Mouse (Mus musculus): ENCODE results near the gene Sirpb1a. TPM values are rescaled to one million over a fixed set of nuclear protein-coding genes. Genes with fewer than 3 reads are reported as not detected.
"Not testable (repeated sequence)": the region's sequence is repeated elsewhere in the genome, so short reads cannot be mapped to it uniquely, and the experiment has no call there.

Gene Sirpb1a
- not detected in 2 replicates for polyA plus RNA-seq (2014; fragmentation: Nextera tagmentation; extraction: Ambion mirVana)

DNA sequence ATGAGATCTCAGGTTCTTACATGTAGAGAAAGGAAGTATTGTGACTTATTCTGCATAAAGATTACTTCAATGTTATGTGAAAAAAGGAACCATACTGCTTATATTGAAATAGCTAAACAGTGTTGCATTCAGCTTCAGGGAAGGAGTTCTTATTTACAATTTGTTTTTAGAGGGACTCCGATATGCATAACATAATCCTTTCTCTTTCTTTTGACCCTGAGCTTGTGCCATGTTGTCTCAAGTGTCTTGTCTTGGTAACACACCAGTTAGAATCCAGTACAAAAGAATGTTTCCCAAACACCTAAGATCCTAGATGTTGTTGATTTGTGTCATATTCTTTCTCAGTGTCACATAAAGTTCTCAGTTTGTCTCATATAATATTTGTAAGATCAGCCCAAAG, at the start of gene Sirpb1a:
Gene Sirpb1a (minus strand): TSS at position 74 of the 400 bp plus-strand sequence.
- not testable (repeated sequence) for H3K27ac ChIP-seq (ENCODE audit: low read depth, low read length); H3K4me1 ChIP-seq (ENCODE audit: control insufficient read depth, insufficient read depth, low read length); ATAC-seq (replicated peaks; ENCODE audit: insufficient number of reproducible peaks, low FRiP score, low TSS enrichment); H3K27me3 ChIP-seq (ENCODE audit: control insufficient read depth, insufficient read depth, low read length); H3K4me2 ChIP-seq; H3K9me3 ChIP-seq (replicated peaks; ENCODE audit: control insufficient read depth, low read length); H3K36me3 ChIP-seq (ENCODE audit: control insufficient read depth, insufficient read depth, low read length); H3K4me3 ChIP-seq (ENCODE audit: low read depth, low read length); H3K9ac ChIP-seq (ENCODE audit: low read depth, low read length)
- WGBS (ENCODE audit: insufficient replicate concordance): 77% methylated on average over 1 of the region's 1 CpGs

DNA sequence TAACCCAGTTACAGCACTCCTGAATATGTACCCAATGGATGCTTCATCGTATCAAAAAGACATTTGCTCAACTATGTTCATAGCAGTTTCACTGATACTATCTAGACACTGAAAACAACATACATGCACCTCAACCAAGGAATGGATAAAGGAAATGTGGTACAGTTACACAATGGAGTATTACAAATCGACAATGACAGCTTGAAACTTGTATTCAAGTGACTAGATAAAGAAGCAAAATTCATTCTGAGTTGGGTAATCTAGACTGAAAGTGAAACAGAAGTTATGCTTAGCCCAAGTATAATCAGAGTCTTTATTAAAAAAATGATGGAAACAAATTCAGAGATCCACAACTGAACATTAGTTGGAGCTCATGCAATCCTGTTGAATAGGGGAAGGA, 48.5 kb upstream of the Sirpb1a start:
- not testable (repeated sequence) for H3K4me3 ChIP-seq (ENCODE audit: low read depth, low read length); H3K27ac ChIP-seq (ENCODE audit: low read depth, low read length); H3K36me3 ChIP-seq (ENCODE audit: control insufficient read depth, insufficient read depth, low read length); H3K9ac ChIP-seq (ENCODE audit: low read depth, low read length); ATAC-seq (replicated peaks; ENCODE audit: insufficient number of reproducible peaks, low FRiP score, low TSS enrichment); H3K9me3 ChIP-seq (replicated peaks; ENCODE audit: control insufficient read depth, low read length); H3K4me1 ChIP-seq (ENCODE audit: control insufficient read depth, insufficient read depth, low read length); H3K27me3 ChIP-seq (ENCODE audit: control insufficient read depth, insufficient read depth, low read length); H3K4me2 ChIP-seq
- 77% methylated on average over 1 of the region's 2 CpGs for WGBS (ENCODE audit: insufficient replicate concordance)

- H3K27ac ChIP-seq (ENCODE audit: low read depth, low read length); H3K4me2 ChIP-seq; H3K27me3 ChIP-seq (ENCODE audit: control insufficient read depth, insufficient read depth, low read length); H3K36me3 ChIP-seq (ENCODE audit: control insufficient read depth, insufficient read depth, low read length); H3K4me1 ChIP-seq (ENCODE audit: control insufficient read depth, insufficient read depth, low read length); ATAC-seq (replicated peaks; ENCODE audit: insufficient number of reproducible peaks, low FRiP score, low TSS enrichment); H3K4me3 ChIP-seq (ENCODE audit: low read depth, low read length); H3K9ac ChIP-seq (ENCODE audit: low read depth, low read length); H3K9me3 ChIP-seq (replicated peaks; ENCODE audit: control insufficient read depth, low read length): not testable (repeated sequence)
- WGBS (ENCODE audit: insufficient replicate concordance): 71% methylated on average over 1 of the region's 3 CpGs
Observed at GRCm38 (mm10) chr3:15470158-15470557, 43.8 kb upstream of the Sirpb1a start.

- not testable (repeated sequence) for H3K4me3 ChIP-seq (ENCODE audit: low read depth, low read length); H3K4me1 ChIP-seq (ENCODE audit: control insufficient read depth, insufficient read depth, low read length); ATAC-seq (replicated peaks; ENCODE audit: insufficient number of reproducible peaks, low FRiP score, low TSS enrichment); H3K9me3 ChIP-seq (replicated peaks; ENCODE audit: control insufficient read depth, low read length); H3K27me3 ChIP-seq (ENCODE audit: control insufficient read depth, insufficient read depth, low read length); H3K36me3 ChIP-seq (ENCODE audit: control insufficient read depth, insufficient read depth, low read length); H3K9ac ChIP-seq (ENCODE audit: low read depth, low read length); H3K4me2 ChIP-seq; H3K27ac ChIP-seq (ENCODE audit: low read depth, low read length)
- WGBS (ENCODE audit: insufficient replicate concordance): 69% methylated on average over 1 of the region's 1 CpGs
Observed at GRCm38 (mm10) chr3:15443936-15444335, 17.6 kb upstream of the Sirpb1a start.

DNA sequence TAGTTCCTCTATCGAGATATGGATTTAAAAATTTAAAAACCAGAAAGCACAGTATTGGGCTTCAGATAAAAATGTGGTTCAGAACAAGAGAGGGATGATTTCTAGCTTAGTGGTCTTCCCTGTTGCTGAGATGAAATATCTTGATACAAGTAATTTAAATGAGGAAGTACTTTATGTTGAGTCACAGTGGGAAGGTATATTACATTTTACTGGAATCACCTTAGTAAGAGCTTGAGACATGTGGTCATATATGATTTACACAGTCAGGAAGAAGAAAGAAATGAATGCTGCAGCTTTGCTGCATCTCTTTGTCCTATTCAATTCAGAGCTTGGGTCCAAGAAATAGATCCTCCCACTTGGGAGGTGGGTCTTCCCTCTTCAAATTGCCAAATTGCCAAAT, 13.5 kb upstream of the Sirpb1a start:
- not testable (repeated sequence) for ATAC-seq (replicated peaks; ENCODE audit: insufficient number of reproducible peaks, low FRiP score, low TSS enrichment); H3K36me3 ChIP-seq (ENCODE audit: control insufficient read depth, insufficient read depth, low read length); H3K4me3 ChIP-seq (ENCODE audit: low read depth, low read length); H3K9me3 ChIP-seq (replicated peaks; ENCODE audit: control insufficient read depth, low read length); H3K9ac ChIP-seq (ENCODE audit: low read depth, low read length); H3K27me3 ChIP-seq (ENCODE audit: control insufficient read depth, insufficient read depth, low read length); H3K27ac ChIP-seq (ENCODE audit: low read depth, low read length); H3K4me2 ChIP-seq; H3K4me1 ChIP-seq (ENCODE audit: control insufficient read depth, insufficient read depth, low read length)
- 52% methylated on average over 1 of the region's 1 CpGs for WGBS (ENCODE audit: insufficient replicate concordance)

GRCm38 (mm10) chr3:15427917-15428316, 1.6 kb upstream of the Sirpb1a start:
- 68% methylated on average over 1 of the region's 1 CpGs for WGBS (ENCODE audit: insufficient replicate concordance)
- no peak overlapping the region for H3K4me3 ChIP-seq (ENCODE audit: low read depth, low read length)
- no peaks in the 10 kb centered on the region for H3K27me3 ChIP-seq (ENCODE audit: control insufficient read depth, insufficient read depth, low read length)
- H3K9ac ChIP-seq (ENCODE audit: low read depth, low read length): no peak overlapping the region
- H3K4me2 ChIP-seq: no peak overlapping the region
- no peaks in the 10 kb centered on the region for H3K36me3 ChIP-seq (ENCODE audit: control insufficient read depth, insufficient read depth, low read length)
- H3K27ac ChIP-seq (ENCODE audit: low read depth, low read length): no peak overlapping the region
- no peaks in the 10 kb centered on the region for H3K4me1 ChIP-seq (ENCODE audit: control insufficient read depth, insufficient read depth, low read length)
- no peaks in the 10 kb centered on the region for H3K9me3 ChIP-seq (replicated peaks; ENCODE audit: control insufficient read depth, low read length)
- ATAC-seq (replicated peaks; ENCODE audit: insufficient number of reproducible peaks, low FRiP score, low TSS enrichment): no peak

DNA sequence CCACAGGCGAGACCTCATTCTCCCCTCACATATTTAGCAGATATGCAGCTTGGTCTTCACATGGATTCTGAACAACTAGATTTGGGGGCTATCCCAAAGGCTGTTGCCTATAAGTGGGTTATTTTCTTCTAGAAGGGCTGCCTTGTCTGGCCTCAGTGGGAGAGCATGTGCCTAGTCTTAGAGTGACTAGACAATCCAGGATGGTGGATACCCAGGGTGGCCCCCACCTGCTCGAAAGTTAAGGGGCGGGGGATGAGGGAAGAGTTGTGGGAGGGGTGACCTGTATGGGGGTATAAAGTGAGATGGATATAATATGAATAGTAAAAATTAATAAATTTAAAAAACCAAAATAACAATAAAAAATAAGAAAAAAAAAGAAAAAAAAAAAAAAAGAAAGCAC, 70.6 kb downstream of the Sirpb1a start:
- H3K4me2 ChIP-seq; H3K9me3 ChIP-seq (replicated peaks; ENCODE audit: control insufficient read depth, low read length); H3K27ac ChIP-seq (ENCODE audit: low read depth, low read length); H3K4me1 ChIP-seq (ENCODE audit: control insufficient read depth, insufficient read depth, low read length); H3K27me3 ChIP-seq (ENCODE audit: control insufficient read depth, insufficient read depth, low read length); H3K36me3 ChIP-seq (ENCODE audit: control insufficient read depth, insufficient read depth, low read length); ATAC-seq (replicated peaks; ENCODE audit: insufficient number of reproducible peaks, low FRiP score, low TSS enrichment); H3K9ac ChIP-seq (ENCODE audit: low read depth, low read length); H3K4me3 ChIP-seq (ENCODE audit: low read depth, low read length): not testable (repeated sequence)
- WGBS (ENCODE audit: insufficient replicate concordance): 69% methylated on average over 3 of the region's 3 CpGs

DNA sequence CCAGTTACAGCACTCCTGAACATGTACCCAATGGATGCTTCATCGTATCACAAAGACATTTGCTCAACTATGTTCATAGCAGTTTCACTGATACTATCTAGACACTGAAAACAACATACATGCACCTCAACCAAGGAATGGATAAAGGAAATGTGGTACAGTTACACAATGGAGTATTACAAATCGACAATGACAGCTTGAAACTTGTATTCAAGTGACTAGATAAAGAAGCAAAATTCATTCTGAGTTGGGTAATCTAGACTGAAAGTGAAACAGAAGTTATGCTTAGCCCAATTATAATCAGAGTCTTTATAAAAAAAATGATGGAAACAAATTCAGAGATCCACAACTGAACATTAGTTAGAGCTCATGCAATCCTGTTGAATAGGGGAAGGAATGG, 76.0 kb downstream of the Sirpb1a start:
- not testable (repeated sequence) for H3K27ac ChIP-seq (ENCODE audit: low read depth, low read length)
- 87% methylated on average over 1 of the region's 2 CpGs for WGBS (ENCODE audit: insufficient replicate concordance)

GRCm38 (mm10) chr3:15345606-15346005, 80.7 kb downstream of the Sirpb1a start:
- H3K27ac ChIP-seq (ENCODE audit: low read depth, low read length); ATAC-seq (replicated peaks; ENCODE audit: insufficient number of reproducible peaks, low FRiP score, low TSS enrichment): not testable (repeated sequence)

More for the DNA sequence above, 76.0 kb downstream of the Sirpb1a start:
- not testable (repeated sequence) for H3K27me3 ChIP-seq (ENCODE audit: control insufficient read depth, insufficient read depth, low read length); H3K4me1 ChIP-seq (ENCODE audit: control insufficient read depth, insufficient read depth, low read length); H3K36me3 ChIP-seq (ENCODE audit: control insufficient read depth, insufficient read depth, low read length); H3K4me3 ChIP-seq (ENCODE audit: low read depth, low read length); H3K9me3 ChIP-seq (replicated peaks; ENCODE audit: control insufficient read depth, low read length); H3K9ac ChIP-seq (ENCODE audit: low read depth, low read length); ATAC-seq (replicated peaks; ENCODE audit: insufficient number of reproducible peaks, low FRiP score, low TSS enrichment); H3K4me2 ChIP-seq

More at GRCm38 (mm10) chr3:15345606-15346005, 80.7 kb downstream of the Sirpb1a start:
- H3K4me3 ChIP-seq (ENCODE audit: low read depth, low read length); H3K9me3 ChIP-seq (replicated peaks; ENCODE audit: control insufficient read depth, low read length); H3K4me1 ChIP-seq (ENCODE audit: control insufficient read depth, insufficient read depth, low read length); H3K27me3 ChIP-seq (ENCODE audit: control insufficient read depth, insufficient read depth, low read length); H3K4me2 ChIP-seq; H3K9ac ChIP-seq (ENCODE audit: low read depth, low read length); H3K36me3 ChIP-seq (ENCODE audit: control insufficient read depth, insufficient read depth, low read length): not testable (repeated sequence)
- WGBS (ENCODE audit: insufficient replicate concordance): 66% methylated on average over 3 of the region's 3 CpGs
